Mouse (Mus musculus) heart, postnatal 36 days (tissue): ENCODE measurements at regions not wholly inside any gene's neighbourhood (a gene's known extent, or its start where the extent isn't known, plus 50 kb on each side); places are given as distances from the start of the nearest gene placed in this dataset.

Source experiments
- DNase-seq, 2 experiments: peaks; one replicate each; pipeline ENCODE4 v3.0.0; 2021 to 2022
- intact Hi-C: fragments of 180-260 bp; cut with DNase I; formaldehyde crosslinking; loops from one replicate; pipeline ENCODE4 v1.15.1; 2025

DNA sequence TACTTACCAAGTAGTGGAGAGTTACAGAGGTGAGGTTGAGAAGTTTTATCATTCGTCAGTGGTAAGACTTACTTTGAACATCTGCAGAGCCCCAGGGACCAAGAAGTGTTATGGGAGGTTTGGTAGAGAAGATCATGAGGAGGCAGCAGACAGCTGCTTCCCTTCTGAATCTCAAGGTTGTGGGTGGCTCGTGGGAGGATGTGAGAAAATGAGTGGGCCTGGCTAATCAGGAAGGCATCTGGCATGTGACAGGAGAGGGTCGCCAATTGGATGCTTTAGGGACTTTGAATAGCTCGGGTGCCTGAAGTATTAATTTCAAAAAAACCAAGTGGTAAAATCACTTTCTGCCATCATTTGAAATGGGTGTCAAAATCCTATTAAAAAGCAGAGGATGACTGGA lies 258.9 kb downstream of the Sqor start:
- intact Hi-C loops = no loop called here
- no peak for DNase-seq

DNA sequence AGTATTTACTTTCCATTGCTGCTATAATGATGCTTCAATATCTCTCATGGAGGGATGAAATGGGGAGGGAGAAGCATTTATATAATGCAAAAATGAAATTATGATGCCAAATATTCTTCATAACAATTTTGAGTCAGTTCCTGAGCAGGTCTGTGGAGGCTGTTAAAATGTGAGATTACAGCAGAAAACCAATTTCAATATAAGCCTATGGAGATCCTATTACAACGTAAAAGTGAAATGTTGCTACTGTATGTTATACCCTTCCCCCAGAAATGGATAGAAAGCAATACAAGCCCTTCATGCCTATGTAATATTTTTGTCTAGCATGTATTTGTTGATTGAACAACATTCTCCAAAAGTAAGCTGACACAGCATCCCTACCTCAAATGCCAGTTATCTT lies 259.3 kb downstream of the Sqor start:
- intact Hi-C loops = no loop called here
- no peak for DNase-seq

DNA sequence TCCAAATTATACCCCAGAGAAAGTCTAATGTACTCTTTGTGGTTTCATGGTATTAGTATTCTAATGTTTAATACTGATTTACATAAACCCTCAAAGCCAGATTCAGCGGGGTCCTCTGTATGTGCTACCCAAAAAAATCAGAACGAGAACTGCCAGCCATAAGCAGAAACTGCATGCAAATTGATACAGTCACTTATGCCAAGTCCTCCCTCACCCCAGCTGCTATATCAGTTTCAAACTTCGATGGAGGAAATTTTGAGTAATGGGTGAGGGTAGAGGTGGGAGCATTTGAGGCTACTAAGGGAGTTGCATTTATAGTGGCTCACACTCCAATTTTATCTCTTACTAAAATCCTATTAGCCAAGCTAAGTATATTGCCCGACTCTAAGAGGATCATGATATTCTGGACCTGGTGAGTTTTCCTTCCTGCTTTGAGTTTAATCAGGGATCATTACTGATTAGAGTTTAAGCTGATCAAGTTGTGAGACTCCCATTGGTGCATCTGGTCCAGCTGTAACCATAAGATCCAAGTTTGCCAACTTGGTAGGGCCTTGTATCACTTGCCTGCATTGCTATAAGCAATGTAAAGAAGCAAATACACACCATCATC lies 260.0 kb downstream of the Sqor start:
- intact Hi-C loops = no loop called here
- no peak for DNase-seq

DNA sequence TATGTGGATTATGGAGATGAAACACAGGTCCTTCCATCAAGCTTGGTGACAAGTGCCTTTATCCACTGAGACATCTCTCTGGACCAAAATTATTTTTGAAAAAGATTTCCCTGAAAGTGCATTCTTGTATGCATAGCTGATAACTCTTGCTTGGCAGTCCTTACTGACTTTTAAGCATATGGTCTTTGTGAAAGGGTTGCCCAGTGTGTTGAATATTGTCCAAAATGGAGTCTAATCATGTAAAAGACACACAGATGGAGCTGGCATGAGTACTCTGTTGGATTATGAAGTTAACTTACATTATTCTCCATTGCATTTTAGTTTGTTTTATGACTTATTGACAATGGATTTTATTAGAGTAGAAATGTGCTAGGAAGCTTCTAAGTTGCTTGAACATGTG lies 282.3 kb downstream of the Sqor start:
- no peak for DNase-seq
- intact Hi-C loops = no loop called here

DNA sequence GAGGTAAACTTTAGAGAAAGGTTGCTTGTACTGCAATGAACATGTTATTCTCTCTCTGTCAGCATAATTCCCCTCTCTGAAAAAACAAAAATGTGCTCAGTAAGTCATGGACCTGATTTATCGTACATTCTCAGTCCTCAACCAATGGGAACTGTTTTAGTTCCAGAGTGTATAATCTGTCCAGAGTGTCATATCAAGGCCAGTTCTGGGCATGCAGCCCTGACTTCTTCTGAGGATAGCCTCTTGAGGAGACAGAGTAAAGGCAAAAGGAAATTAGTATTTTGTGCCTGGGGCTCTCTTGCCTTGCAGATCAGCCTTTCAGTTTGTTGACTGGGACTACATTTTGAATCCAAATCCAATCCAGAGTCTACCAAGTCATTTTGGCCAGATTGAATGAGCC lies 299.6 kb downstream of the Sqor start:
- DNase-seq = peak in 1 of 2 experiments; percentile 2
- intact Hi-C loops = no loop called here

DNA sequence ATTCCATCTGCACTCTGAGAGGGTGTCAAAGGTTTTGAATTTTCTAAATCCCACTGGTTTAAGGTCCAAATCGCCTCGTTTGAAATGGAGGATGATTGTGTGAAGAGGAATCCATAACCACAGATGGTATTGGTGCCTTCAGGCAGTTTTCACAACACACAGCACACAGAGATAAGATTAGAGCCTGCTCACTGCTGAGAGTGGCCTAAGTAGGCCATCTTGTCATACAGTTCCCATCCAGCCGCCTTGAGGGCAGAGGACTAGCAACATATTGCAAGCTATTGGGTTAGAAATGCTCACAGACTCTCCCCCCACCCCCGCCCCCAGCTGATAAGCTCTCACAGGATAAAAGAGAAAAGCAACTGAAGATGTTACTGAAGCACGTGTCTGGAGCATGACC lies 303.8 kb downstream of the Sqor start:
- intact Hi-C loops = no loop called here
- no peak for DNase-seq

DNA sequence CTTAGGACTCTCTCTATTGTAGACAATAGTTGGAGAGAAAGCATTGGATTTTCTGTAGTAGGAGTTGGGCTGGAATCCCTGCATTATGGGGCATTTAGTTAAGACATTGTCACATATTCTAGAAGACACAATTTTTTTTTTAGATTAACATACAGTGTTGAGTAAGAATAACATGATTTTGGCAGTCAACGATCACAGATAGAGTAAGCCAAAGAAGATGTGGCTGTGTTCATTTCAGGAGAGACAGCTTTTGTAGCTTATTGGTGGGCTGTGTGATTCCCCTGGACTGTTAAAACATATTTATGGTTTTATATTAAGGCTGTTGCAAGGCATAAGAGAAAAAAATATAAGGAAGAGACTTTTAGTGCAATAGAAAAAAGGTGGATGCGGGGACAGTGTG lies 307.6 kb downstream of the Sqor start:
- intact Hi-C loops = no loop called here

DNA sequence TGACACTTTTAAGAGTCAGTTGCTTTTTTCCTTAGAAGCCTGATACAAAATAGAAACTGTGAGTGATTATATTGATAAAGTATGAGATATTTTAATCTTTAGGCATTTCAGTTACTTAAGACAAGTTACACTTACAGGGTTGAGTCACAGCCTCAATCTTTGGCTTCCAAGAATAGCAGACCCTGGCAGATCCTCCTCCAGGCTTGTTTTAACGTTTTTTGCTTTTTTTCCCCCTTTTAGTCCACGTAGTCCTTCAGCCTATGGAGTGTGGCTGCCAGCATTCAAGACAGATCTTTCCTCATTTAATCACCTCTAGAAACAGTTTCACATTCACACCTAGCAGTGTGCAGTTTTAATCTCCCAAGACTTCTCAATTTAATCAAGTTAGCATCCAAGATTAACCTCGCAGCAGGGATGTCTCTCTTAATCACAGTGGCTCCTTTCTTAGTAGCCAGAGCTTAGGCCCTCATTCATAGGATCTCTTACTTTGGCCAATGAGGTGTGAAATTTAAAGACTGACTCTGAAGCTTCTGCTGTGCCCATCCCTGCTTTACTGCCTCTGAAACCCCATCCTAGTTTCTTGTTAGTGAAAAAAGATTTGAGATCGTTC lies 308.5 kb downstream of the Sqor start:
- no peak for DNase-seq
- intact Hi-C loops = no loop called here

More for the DNA sequence above, 307.6 kb downstream of the Sqor start:
- no peak for DNase-seq

DNA sequence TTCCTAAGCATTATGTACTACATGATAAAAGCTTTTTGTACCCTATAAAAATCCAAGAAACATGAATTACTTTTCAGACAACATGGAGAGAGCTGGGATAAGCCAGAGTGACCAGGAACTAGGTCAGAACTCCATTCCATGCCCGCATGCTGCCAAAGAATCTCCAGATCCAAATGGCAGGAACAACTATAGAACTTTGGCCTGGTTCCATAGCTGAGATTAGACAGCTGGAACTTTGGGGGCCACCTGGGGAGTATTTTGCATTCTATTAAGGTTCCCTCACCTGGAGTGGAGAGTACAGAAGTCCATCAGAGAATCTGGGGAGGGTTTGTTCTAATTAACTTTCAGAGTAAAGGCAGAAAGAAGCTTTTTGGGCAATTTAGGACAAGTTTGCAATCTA lies 327.7 kb downstream of the Sqor start:
- no peak for DNase-seq
- intact Hi-C loops = no loop called here

DNA sequence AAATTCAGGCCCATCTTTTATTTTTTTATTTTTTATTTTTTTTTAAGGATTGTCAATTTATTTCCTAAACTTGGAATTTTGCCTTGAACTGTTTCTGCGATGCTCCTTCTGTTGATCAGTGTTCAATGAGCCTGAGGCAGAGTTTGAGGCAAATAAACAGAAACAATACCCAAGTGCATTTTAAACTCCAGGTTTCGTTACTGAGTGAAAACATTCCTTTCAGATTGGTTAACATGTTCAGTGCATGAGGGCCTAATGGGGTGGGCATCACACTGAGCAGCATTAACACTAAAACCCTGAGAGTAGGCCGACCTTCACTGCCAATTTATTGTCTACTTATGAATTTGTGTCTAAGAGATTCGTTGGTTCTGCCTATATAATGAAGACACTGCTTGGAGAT lies 338.5 kb downstream of the Sqor start:
- no peak for DNase-seq
- intact Hi-C loops = no loop called here

DNA sequence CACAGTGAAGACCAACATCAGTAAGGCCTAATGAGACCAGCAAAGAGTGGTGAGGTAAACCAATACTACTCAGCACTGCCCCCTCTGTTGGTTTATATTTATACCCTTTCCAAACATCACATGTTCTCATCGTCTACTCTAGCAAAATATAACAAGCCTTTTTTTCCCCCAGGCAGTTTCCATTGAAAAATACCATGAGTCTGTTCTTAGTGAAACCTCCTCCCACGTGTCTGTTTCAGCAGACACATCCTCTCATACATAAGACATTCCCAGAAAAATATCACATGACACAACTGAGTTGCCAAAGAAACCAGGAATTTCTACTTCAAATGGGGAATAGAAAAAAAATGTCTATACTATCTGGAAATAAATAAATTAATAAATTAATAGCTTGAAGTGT lies 366.5 kb downstream of the Sqor start:
- intact Hi-C loops = no loop called here
- no peak for DNase-seq

DNA sequence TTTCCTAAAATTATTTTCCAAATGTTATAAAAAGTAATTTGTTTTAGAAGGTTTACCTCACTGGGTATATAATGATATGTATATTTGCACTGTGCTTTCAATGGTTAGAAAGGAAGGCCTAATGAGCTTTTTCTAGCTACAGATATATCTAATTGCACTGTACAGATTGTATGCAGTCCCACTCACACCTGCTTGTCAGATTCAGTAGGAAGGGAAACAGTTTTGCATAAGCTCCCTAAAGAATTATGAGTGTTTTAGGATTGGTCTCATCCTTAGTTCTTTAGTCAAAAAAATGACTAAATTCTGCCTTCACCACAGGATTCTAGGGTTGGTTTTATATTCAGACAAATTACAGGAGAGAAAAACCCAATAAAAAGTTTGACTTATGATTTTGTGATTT lies 388.1 kb downstream of the Sqor start:
- intact Hi-C loops = no loop called here
- DNase-seq = no peak

DNA sequence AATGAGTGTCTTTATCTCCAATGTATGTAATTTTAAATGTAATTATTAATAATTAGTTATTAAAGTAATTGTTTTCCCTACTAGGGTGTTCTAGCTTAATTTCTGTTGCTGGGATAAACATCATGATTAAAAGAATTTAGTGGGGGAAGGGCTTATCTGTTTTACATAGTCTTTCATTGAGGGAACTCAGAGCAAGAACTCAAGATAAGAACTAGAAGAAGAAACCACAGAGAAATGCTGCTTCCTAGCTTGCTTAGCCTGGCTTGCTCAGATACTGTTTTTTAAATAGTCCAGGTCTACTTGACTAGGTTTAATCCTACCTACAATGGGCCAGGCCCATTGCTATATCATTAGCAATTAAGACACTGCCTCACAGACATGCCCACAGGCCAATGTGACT lies 400.3 kb downstream of the Sqor start:
- intact Hi-C loops = no loop called here
- no peak for DNase-seq

DNA sequence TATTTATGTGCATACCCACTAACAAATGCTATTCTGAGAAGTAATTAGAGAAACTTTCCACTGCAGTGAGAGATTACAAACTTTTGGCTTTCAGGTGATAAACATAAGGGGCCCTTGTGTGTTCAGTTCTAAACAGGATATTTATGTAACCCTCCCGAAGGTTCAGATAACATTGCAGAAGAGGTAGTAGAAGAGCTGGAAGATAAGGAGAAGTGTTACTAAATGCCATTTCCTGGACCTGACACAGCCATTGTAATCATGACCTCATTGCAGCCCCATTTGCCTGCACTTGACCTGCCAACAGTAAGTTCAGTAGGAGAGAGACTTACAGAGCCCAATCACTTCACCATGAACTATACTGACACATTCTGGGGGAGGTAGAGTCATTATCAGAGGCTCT lies 405.6 kb downstream of the Sqor start:
- DNase-seq = no peak
- intact Hi-C loops = no loop called here

DNA sequence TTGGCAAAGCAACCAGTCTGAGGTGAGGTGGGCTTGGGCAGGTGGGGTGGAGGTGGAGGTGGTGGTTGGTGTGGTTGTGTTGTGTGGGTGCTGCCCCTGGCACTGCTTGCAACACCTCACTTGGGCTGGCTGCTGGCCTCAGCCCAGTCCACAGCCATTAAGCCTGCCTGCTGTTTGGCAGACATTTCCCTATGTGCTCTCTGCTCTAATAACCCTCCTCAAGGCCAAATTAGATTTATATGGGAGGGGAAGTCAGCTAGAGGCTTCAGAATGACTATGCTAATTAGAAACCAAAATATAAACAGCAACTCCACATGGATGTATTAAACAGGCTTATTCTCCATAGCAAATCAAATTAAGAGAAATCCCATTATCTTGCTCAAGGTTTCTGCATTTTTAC lies 417.2 kb downstream of the Sqor start:
- no peak for DNase-seq
- intact Hi-C loops = no loop called here

DNA sequence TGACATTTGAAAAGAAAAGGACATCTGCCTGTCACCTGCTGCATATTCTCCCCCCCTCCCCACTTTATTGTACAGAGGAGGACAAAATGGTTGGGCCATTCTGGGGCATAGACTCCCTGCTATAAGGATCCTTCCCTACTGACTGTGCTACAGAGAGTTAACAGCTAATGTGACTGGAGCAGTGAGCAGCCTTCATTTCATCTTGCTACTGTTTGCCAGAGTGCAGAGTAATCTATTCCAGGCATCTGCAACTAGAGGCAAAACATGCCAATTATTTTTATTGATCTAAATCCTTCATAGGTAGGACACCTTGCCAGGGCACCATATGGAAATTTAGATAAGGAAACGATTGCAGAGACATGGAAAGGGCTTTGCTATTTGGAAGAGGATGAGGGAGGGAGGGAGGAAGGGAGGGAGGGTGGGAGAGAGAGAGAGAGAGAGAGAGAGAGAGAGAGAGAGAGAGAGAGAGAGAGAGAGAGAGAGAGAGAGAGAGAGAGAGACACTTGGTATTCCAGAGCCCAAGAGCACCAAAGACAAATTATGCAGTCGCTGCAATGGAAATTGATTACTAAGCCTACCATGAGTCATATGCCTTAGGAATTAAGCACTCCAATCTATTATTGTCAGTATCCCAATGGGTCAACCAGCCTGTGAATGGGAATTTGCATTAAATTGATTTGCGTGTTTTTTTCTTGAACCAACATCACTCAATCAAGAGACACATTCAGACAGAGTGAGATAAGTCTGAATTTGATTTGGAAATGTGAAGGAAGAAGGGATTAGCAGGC lies 426.0 kb downstream of the Sqor start:
- no peak for DNase-seq
- intact Hi-C loops = no loop called here

DNA sequence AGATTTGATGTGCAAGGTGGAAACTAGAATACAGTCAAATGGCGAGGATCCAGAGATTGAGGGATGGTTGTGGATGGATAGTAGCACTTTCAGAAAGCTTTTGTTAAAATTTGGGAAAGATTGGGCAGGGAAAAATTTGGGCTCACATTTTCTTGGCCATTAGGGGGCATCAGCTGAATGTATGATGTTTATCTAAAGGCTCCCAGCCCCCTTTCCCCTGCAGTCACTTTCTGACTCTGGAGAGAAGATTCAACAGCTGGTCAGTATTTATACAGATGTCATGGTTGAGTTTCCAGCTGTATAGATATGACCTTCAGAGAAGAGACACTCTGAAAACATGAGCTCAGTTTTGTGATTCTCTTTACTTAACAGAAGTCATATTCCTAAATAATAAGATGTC lies 429.5 kb downstream of the Sqor start:
- DNase-seq = no peak

More for the DNA sequence above, 429.5 kb downstream of the Sqor start:
- intact Hi-C loops = no loop called here
